Mouse (Mus musculus) liver, embryonic 11.5 days (tissue): Measurements from ENCODE around the gene Ptgds. TPM values are rescaled to one million over a fixed set of nuclear protein-coding genes. Genes with fewer than 3 reads are reported as not detected.
A peak's percentile ranks its signal among the peaks of the same experiment; 100 is the strongest.

Experiments used
- ATAC-seq: fragments of 200-750 bp; cut with Nextera tagmentation; replicated peaks from 2 replicates; pipeline ENCODE4 v1.8.0; 2017; ENCODE audit warnings: moderate number of reproducible peaks, mild to moderate bottlenecking, moderate TSS enrichment, moderate library complexity; ENCODE audit not compliant: low FRiP score
- DNase-seq: peaks from one replicate; pipeline ENCODE4 v3.0.0-alpha.2; 2017; ENCODE audit warnings: low spot score
- H3K27ac ChIP-seq: fragments of 300-500 bp; sonication (generic); 2 replicates; pipeline ENCODE4 v1.5.1; 2014; ENCODE audit warnings: mild to moderate bottlenecking, low read depth, low read length, control low read depth
- H3K27me3 ChIP-seq: fragments of 300-500 bp; sonication (generic); replicated peaks from 2 replicates; pipeline ENCODE4 v1.6.1; 2014; ENCODE audit warnings: low read length, mixed read lengths; ENCODE audit not compliant: control insufficient read depth, insufficient read depth
- H3K36me3 ChIP-seq: fragments of 300-500 bp; sonication (generic); 2 replicates; pipeline ENCODE4 v1.6.1; 2014; ENCODE audit warnings: mild to moderate bottlenecking, low read length, moderate library complexity, mixed read lengths; ENCODE audit not compliant: control insufficient read depth, insufficient read depth
- H3K4me1 ChIP-seq: fragments of 300-500 bp; sonication (generic); replicated peaks from 2 replicates; pipeline ENCODE4 v1.6.1; 2014; ENCODE audit warnings: low read length, mixed read lengths; ENCODE audit not compliant: control insufficient read depth, insufficient read depth
- H3K4me2 ChIP-seq: fragments of 300-500 bp; sonication (generic); 2 replicates; pipeline ENCODE4 v1.6.1; 2014; ENCODE audit warnings: mild to moderate bottlenecking, control low read depth, moderate library complexity
- H3K4me3 ChIP-seq: fragments of 300-500 bp; sonication (generic); 2 replicates; pipeline ENCODE4 v1.5.1; 2014; ENCODE audit warnings: low read depth, low read length, control low read depth
- H3K9ac ChIP-seq: fragments of 300-500 bp; sonication (generic); 2 replicates; pipeline ENCODE4 v1.6.1; 2014; ENCODE audit warnings: low read depth, low read length, control low read depth
- H3K9me3 ChIP-seq: fragments of 300-500 bp; sonication (generic); 2 replicates; pipeline ENCODE4 v1.6.1; 2016; ENCODE audit warnings: low read length, inconsistent platforms, mixed read lengths; ENCODE audit not compliant: control insufficient read depth
- WGBS: fragments of 180-500 bp; shearing (Covaris S2); extraction: QIAGEN DNeasy Blood & Tissue Kit; methylation state at CpG from one replicate; pipeline ENCODE4 v1.1.7; 2014; 5-methylcytosine and 5-hydroxymethylcytosine counted together
- polyA plus RNA-seq: library from polyadenylated mRNA; unstranded; fragments of >200 nt; fragmentation: Nextera tagmentation; extraction: Ambion mirVana; gene quantifications from 2 replicates; pipeline ENCODE4 v1.2.1, GENCODE M21; 2014

The Ptgds gene
- polyA plus RNA-seq, 1 experiment from 2014 or later, result not detected

- peak within 1 kb of the TSS; percentile 97 for H3K9ac ChIP-seq
- WGBS, result under 1% methylated on average over 31 of the region's 44 CpGs
- peak within 1 kb of the TSS; percentile 99 for H3K4me2 ChIP-seq
- peaks cover 7% of the 10 kb centered on the region for H3K36me3 ChIP-seq
- H3K4me1 ChIP-seq, result peaks cover 31% of the 10 kb centered on the region
- ATAC-seq, result peak; percentile 81
- H3K4me3 ChIP-seq, result peak within 1 kb of the TSS; percentile 91
- peak within 1 kb of the TSS; percentile 79 for H3K27ac ChIP-seq
- DNase-seq, result peak; percentile 89
- no peaks in the 10 kb centered on the region for H3K27me3 ChIP-seq
- no peaks in the 10 kb centered on the region for H3K9me3 ChIP-seq
Observed at GRCm38 (mm10) chr2:25500576-25501405, 30.9 kb upstream of the Ptgds start, which contains the start of gene Fbxw5. Fbxw5 (plus strand) TSS chr2:25500750.

- Histone ChIP-seq H3K9ac (peak overlapping the region; percentile 63), H3K27me3 (no peaks in the 10 kb centered on the region), H3K36me3 (peaks cover 7% of the 10 kb centered on the region), H3K4me2 (peak overlapping the region; percentile 68), H3K4me3 (peak overlapping the region; percentile 91), H3K27ac (peak overlapping the region; percentile 69), H3K4me1 (peaks cover 31% of the 10 kb centered on the region), H3K9me3 (no peaks in the 10 kb centered on the region)
- DNase-seq, result no peak
- ATAC-seq, result peak; percentile 13
- 62% methylated on average over 6 of the region's 6 CpGs for WGBS
Observed at GRCm38 (mm10) chr2:25500071-25500575, 30.3 kb upstream of the Ptgds start.

- Histone ChIP-seq H3K4me3 (no peak overlapping the region), H3K36me3 (peaks cover 7% of the 10 kb centered on the region; the same call in 1 of the 2 replicates), H3K9ac (no peak overlapping the region), H3K9me3 (no peaks in the 10 kb centered on the region), H3K4me1 (peaks cover 31% of the 10 kb centered on the region), H3K27me3 (no peaks in the 10 kb centered on the region), H3K27ac (no peak overlapping the region), H3K4me2 (no peak overlapping the region)
- WGBS, result 57% methylated on average over 15 of the region's 15 CpGs
- DNase-seq (no peak), ATAC-seq (no peak)
Observed at GRCm38 (mm10) chr2:25498622-25499478, 29.0 kb upstream of the Ptgds start.

- Histone ChIP-seq H3K4me2 (no peak overlapping the region), H3K27me3 (no peaks in the 10 kb centered on the region), H3K4me3 (no peak overlapping the region), H3K36me3 (no peaks in the 10 kb centered on the region), H3K27ac (no peak overlapping the region), H3K4me1 (peaks cover 25% of the 10 kb centered on the region), H3K9me3 (no peaks in the 10 kb centered on the region), H3K9ac (0 out of 2 replicates have a peak overlapping the region, but pooled peaks have one; percentile 2)
- WGBS, result 58% methylated on average over 6 of the region's 6 CpGs
- DNase-seq (no peak), ATAC-seq (no peak)
Observed at GRCm38 (mm10) chr2:25497846-25498575, 28.2 kb upstream of the Ptgds start.

DNA sequence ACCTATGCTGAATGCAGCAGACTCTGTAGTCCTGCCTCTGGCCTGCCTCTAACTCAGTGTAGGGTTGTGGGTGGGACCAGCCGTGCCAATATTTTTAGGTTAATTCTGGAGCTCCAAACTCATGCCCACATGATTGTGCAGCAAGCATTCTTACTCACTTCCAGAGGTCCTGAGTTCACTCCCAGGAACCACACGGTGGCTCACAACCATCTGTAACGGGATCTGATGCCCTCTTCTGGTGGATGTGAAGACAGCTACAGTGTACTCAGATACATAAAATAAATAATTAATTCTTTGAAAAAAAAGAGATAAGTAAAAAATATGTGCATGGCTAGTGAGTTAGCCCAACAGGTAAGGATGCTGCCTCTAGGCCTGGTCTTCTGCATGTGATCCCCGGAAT lies 26.6 kb upstream of the Ptgds start:
- no peak for DNase-seq
- no peak for ATAC-seq

DNA sequence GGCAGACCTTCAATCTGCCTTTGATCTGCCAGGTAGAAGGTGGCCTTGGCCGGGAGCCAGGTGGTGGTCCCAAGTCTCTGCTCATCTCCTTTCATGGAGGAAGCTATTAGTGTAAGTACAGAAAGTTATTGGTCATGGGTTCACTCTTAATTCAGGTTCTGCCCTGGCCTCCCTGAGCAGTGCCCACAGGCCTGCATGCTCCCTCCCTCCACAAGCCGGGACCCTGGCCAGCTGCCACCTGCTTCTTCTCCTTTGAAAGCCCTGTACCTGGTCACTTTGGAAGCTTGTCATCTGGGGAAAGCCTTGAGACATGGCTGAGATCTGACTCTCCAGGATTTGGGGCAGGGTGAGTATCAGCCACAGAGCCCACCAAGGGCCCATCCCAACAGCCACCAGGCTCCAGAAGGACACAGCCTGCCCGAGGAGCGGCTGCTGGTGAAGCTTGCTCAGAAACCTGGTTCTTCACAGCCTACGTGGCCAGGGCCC lies 23.7 kb upstream of the Ptgds start, which contains the start of gene Lcn12:
Lcn12 (minus strand) TSS at position 436 of the 486 bp plus-strand sequence.
- WGBS, result 80% methylated on average over 5 of the region's 5 CpGs
- no peak for DNase-seq
- H3K27me3 ChIP-seq, result no peaks in the 10 kb centered on the region

More for the DNA sequence above, 26.6 kb upstream of the Ptgds start:
- Histone ChIP-seq H3K4me3 (no peak overlapping the region), H3K9me3 (no peaks in the 10 kb centered on the region), H3K27ac (no peak overlapping the region), H3K4me1 (peaks cover 10% of the 10 kb centered on the region), H3K27me3 (no peaks in the 10 kb centered on the region), H3K36me3 (no peaks in the 10 kb centered on the region), H3K4me2 (no peak overlapping the region), H3K9ac (no peak overlapping the region)
- WGBS, result 46% methylated on average over 4 of the region's 4 CpGs

DNA sequence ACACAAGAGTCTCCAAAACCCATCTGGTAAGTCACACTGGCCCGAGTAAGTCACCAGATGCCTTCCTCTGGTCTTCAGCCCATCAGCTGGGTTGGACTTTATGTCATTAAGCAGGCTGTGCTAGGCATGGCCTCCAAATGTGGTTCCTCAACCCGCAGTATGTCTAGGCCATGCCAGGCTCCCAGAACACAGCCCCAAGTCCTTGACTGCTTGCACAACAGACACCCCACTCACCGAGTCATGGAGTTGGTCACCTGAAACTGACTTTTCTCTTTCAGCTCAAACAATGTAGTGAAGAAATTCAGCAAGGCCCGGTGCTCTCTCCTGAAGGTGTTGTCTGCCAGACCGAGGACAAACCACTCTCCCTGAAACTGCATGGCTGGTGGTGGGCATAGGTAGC lies 23.1 kb upstream of the Ptgds start:
- no peaks in the 10 kb centered on the region for H3K36me3 ChIP-seq
- WGBS, result 67% methylated on average over 5 of the region's 5 CpGs

More for the DNA sequence above, 23.7 kb upstream of the Ptgds start, which contains the start of gene Lcn12:
- H3K4me2 ChIP-seq, result no peak within 1 kb of the TSS
- no peak within 1 kb of the TSS for H3K9ac ChIP-seq
- peaks cover 4% of the 10 kb centered on the region; the same call in 1 of the 2 replicates for H3K4me1 ChIP-seq
- H3K4me3 ChIP-seq, result no peak within 1 kb of the TSS
- no peak within 1 kb of the TSS for H3K27ac ChIP-seq
- H3K9me3 ChIP-seq, result no peaks in the 10 kb centered on the region
- ATAC-seq, result no peak
- H3K36me3 ChIP-seq, result no peaks in the 10 kb centered on the region

DNA sequence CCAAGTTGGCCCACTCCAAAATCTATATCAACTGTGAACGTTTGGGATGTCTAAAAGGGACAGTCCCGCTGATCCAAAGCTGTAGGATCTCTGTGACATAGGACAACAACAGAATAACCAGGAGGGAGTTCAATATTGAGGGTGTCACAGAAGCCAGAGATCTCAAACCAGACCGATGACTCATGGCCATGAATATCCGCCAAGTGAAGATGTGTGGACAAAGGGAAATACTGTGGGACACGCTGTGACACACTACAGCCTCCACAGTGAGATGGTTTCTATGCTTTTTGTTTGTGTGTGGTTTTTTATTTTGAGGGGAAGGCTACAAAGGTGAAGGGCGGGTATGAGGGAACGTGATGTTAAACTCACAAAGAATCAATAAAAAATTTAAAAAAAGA lies 18.8 kb upstream of the Ptgds start:
- H3K27me3 ChIP-seq, result no peaks in the 10 kb centered on the region
- no peak for DNase-seq
- H3K36me3 ChIP-seq, result no peaks in the 10 kb centered on the region
- H3K4me3 ChIP-seq, result no peak overlapping the region
- no peak overlapping the region for H3K9ac ChIP-seq
- no peaks in the 10 kb centered on the region for H3K9me3 ChIP-seq
- H3K4me1 ChIP-seq, result 0 out of 2 replicates have a peak, but pooled peaks cover 3% of the 10 kb centered on the region
- no peak overlapping the region for H3K4me2 ChIP-seq
- no peak overlapping the region for H3K27ac ChIP-seq
- no peak for ATAC-seq
- WGBS, result 72% methylated on average over 7 of the region's 7 CpGs

More for the DNA sequence above, 23.1 kb upstream of the Ptgds start:
- H3K27ac ChIP-seq, result no peak overlapping the region
- no peaks in the 10 kb centered on the region for H3K9me3 ChIP-seq
- ATAC-seq (no peak), DNase-seq (no peak)
- no peak overlapping the region for H3K4me3 ChIP-seq
- peaks cover 4% of the 10 kb centered on the region; the same call in 1 of the 2 replicates for H3K4me1 ChIP-seq
- H3K4me2 ChIP-seq, result no peak overlapping the region
- H3K9ac ChIP-seq, result no peak overlapping the region
- H3K27me3 ChIP-seq, result no peaks in the 10 kb centered on the region
